Mouse (Mus musculus) hindlimb bud, embryonic 11.5 days (tissue): ENCODE data around the gene Fastkd3.
"Not testable (repeated sequence)": the region's sequence is repeated elsewhere in the genome, so short reads cannot be mapped to it uniquely, and the experiment has no call there.

Source experiments
- DNase-seq: peaks from one replicate; pipeline ENCODE4 v3.0.0-alpha.2; 2012; ENCODE audit warnings: low read depth, low spot score; ENCODE audit errors: extremely low spot score

Gene Fastkd3

GRCm38 (mm10) chr13:68581747-68582516, at the start of gene Fastkd3, which contains the start of gene Mtrr:
TSS of gene Fastkd3 (plus strand) at chr13:68582234.
TSS of gene Mtrr (minus strand) at chr13:68582149.
- DNase-seq = peak; percentile 64

GRCm38 (mm10) chr13:68553391-68553790, 28.6 kb upstream of the Fastkd3 start:
- DNase-seq = not testable (repeated sequence)

DNA sequence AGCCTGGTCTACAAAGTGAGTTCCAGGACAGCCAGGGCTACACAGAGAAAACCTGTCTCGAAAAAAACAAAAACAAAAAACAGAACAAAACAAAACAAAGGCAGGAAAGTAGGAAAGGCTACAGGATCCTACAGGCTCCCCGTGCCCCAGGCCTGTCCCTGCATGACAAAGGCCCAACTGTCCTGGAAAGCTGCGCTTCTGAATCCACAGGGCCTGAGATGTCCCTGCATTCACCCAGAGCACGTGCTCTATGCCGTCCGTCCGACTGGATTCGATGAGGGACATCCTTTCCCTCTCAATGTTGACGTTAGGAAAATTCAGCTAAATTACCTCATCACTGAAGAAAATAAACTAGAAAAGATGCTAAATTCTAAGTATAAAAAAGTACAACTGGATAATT, 13.9 kb upstream of the Fastkd3 start:
- no peak for DNase-seq

DNA sequence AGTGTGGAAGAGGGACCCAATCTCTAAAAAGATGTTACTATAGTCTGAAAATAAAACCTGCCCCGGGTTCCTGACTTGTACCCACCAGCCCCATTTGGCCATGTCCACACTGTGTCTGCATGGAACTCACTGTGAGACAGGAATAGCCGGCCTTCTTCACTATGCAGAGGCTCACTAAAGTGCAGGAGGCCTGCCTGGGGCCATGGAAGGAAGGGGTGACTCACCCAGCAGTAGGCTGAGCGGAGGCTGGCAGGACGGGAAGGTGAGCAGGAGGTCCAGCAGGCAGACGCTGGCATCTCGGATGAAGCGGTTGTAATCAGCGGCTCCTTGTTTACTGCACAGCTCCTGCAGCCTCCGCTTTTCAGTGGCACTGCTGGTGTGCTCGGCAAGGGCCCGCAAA, 13.5 kb upstream of the Fastkd3 start:
- no peak for DNase-seq

GRCm38 (mm10) chr13:68569589-68570336, 12.3 kb upstream of the Fastkd3 start:
- no peak for DNase-seq

DNA sequence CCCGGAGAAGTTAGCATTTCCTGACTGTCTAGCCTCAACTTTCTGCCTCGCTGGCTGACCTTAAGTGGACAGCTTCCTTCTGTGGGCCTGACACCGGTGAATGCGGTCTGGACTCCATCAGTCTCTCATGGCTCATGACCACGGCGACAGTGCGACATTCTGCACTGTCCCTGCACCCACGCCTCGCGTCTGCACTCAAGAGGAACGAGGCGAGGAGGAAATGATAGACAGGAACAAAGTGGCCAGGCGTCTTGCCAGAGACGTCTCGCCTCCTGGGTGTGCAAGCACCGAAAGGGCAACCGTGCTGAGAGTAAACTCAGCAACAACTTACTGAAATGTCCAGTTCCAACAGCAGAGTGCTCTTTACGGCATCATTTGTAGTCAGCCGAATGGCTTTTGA, 9.8 kb upstream of the Fastkd3 start:
- no peak for DNase-seq

GRCm38 (mm10) chr13:68572966-68573913, 8.8 kb upstream of the Fastkd3 start:
- peak; percentile 73 for DNase-seq

DNA sequence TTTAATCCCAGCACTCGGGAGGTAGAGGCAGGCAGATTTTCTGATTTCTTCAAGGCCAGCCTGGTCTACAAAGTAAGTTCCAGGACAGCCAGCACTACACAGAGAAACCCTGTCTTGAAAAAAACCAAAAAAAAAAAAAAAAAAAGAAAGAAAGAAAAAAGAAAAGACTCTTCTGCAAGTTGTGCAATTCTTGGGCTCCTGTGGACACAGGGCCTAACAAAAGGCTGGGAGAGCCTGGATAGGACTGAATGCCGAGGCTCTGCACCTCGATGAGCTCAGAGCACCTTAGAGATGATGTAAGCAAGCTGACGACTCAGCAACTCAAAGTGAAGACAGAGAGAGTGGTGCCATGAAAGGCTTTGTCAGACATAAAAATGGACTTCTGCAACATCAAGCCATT, 7.6 kb upstream of the Fastkd3 start:
- DNase-seq = no peak

DNA sequence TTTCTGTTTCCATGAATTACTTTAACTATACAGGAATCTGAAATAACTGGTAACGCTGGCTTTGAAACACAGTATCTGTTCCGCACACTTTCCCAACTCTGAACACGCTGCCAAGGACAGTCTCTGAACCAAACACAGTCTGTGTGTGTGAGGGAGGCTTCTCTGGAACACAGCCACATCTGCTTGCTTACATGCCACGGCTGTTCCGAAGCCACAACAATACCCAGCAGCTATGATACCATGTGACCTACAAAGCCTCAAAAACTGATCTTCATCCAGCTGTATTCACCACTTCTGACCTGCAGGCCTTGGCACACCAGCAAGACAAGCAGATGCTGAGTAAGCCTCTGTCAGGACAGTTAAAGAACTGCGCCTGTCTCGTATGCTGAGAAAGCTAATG, 4.1 kb upstream of the Fastkd3 start:
- no peak for DNase-seq

GRCm38 (mm10) chr13:68581086-68581740, 821 bp upstream of the Fastkd3 start:
- DNase-seq = no peak

- no peak for DNase-seq
Observed at GRCm38 (mm10) chr13:68582517-68582780, 415 bp downstream of the Fastkd3 start.

GRCm38 (mm10) chr13:68583961-68584360, 1.9 kb downstream of the Fastkd3 start:
- DNase-seq = no peak

DNA sequence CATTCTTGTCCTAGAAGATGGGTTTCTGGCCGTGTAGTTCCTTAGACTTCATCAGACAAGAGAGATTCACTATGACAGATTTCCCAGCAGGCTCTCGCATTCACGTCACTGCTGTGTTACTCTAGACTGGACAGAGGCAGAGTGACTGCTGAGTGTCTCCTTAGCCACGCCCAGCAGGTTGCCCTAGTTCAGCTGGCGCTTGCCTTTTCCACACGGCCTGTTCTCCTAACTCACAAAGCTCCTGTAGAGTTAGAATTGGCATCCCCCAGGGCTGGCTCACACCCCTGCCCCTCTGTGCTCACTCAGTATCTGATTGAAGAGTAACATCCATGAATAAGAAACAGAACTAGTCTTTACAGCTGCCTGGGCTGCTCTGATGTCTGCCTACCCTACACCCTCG, 3.4 kb downstream of the Fastkd3 start:
- no peak for DNase-seq

DNA sequence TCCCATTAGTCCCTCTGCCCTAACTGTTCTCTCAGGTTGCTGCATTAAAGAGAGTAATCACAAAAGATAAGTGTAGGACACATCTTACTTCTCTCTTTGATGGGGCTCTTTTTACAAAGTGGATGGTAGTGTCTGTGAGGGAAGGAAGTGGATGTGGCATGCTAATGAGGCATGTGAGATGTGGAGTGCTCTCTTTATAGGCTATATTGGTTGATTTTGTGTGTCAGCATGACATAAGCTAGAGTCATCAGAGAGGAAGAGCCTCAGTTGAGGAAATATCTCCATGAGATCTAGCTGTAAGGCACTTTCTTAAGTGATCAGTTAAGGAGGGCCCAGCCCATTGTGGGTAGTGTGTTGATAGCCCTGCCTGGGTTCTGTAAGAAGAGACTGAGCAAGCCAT, 6.3 kb downstream of the Fastkd3 start:
- no peak for DNase-seq

- DNase-seq = no peak
Observed at GRCm38 (mm10) chr13:68593797-68594196, 11.8 kb downstream of the Fastkd3 start.

DNA sequence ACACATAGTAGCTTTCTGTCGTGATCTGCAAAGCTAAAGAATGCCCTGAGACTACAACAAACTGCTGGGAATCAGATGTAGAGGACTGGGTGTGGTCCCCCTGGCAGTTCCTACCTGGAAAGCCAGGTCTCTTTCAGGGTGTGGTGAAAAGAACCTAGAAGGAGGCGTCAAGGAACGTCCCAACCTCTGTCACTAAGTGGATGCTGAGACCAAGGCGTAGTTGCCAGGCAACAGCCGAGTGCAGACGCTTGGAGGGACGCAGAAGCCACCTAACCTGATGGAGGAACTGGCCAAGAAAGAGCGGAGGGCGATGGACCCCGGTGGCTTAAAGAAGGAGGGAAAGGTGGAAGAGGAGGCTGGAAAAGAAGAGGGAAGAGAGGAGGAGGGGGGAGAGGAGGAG, 15.2 kb downstream of the Fastkd3 start, which contains the start of gene 1700001L19Rik:
TSS of gene 1700001L19Rik (plus strand) at position 223 of the 400 bp plus-strand sequence.
- no peak for DNase-seq

DNA sequence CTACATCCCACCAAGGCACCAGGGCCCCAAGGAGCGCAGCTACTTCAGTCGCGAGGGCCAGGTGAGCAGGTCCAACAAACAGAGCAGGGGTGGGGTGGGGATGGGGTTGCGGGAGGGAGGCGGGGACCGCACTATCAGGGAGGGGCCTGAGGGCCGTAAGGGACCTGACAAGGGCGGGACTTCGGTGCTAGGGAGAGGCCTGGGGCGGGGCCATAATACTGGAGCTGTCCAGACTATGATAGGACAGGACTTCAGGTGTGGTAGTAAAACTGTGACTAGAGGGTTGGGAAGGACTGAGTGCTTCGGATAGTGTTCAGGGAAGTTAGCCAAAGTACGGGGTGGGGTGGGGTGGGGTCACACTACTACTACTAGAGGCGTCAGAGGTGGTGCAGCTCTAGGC, 15.6 kb downstream of the Fastkd3 start:
- DNase-seq = no peak

DNA sequence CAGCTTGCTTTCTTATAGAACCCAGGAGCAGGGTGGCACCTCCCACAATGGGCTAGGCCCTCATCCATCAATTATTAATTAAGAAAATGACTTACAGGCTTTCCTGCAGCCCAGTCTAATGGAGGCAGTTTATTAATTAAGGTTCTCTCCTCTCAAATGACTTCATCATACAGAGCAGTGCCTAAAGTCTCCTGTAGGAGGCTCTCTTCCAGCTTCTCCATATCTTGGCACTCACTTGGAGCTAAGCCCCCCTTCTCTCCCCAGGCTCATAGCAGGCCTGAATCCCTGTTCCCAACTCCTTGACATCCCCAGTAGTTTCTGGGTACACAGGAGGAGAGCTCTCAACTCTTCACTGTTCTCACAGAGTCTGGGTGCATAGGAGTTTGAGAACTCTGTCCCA, 16.9 kb downstream of the Fastkd3 start:
- DNase-seq = no peak

- no peak for DNase-seq
Observed at GRCm38 (mm10) chr13:68601184-68601583, 19.1 kb downstream of the Fastkd3 start.

GRCm38 (mm10) chr13:68603085-68603484, 21.1 kb downstream of the Fastkd3 start:
- no peak for DNase-seq

DNA sequence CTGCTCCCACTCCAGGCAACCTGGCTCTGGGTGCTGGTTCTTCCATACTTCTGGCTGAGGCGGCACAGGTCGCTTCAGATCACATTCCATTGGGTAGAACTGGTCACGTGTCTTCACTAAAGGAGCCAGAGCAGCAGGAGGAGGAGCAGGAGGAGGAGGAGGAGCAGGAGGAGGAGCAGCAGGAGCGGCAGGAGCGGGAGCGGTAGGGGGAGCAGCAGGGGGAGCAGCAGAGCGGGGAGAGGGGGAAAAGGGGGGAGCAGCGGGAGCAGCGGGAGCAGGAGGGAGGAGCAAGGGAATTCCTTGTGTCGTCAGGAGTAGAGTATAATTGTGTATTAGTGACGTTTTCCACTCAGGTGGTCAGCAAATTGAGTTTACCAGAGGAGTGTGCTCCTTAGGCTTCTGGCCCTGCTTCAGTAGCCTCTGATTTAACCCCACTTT, 23.7 kb downstream of the Fastkd3 start:
- no peak for DNase-seq
